Mouse (Mus musculus) CH12.LX (cell line): ENCODE data around the gene Smg6.

Source experiments
- CTCF ChIP-seq, 2 experiments: IDR thresholded peaks in 1 of 2; conservative IDR thresholded peaks in 1 of 2; 2 replicates each; pipeline ENCODE4 v1.5.1; 2011 to 2012; ENCODE audit warnings: low read depth in 2 of 2, low read length in 2 of 2, improper control_type of control experiment in 1 of 2, inconsistent platforms in 1 of 2, mild to moderate bottlenecking in 1 of 2, moderate library complexity in 1 of 2
- EP300 ChIP-seq: IDR thresholded peaks from 2 replicates; pipeline ENCODE4 v1.6.1; 2011; ENCODE audit warnings: low read length, improper control_type of control experiment
- MAX ChIP-seq: IDR thresholded peaks from 2 replicates; pipeline ENCODE4 v1.6.1; 2011; ENCODE audit warnings: low read length, improper control_type of control experiment
- POLR2A ChIP-seq: IDR thresholded peaks from 2 replicates; pipeline ENCODE4 v1.6.1; 2011; ENCODE audit warnings: low read depth, mild to moderate bottlenecking, improper control_type of control experiment, low read length
- RCOR1 ChIP-seq: conservative IDR thresholded peaks from 2 replicates; pipeline ENCODE4 v1.6.1; 2012; ENCODE audit warnings: low read depth, mild to moderate bottlenecking, inconsistent platforms, low read length, improper control_type of control experiment
- SMC3 ChIP-seq: IDR thresholded peaks from 2 replicates; pipeline ENCODE4 v1.6.1; 2011; ENCODE audit warnings: low read depth, low read length, improper control_type of control experiment
- UBTF ChIP-seq: IDR thresholded peaks from 2 replicates; pipeline ENCODE4 v1.6.1; 2012; ENCODE audit warnings: low read depth, mild to moderate bottlenecking, inconsistent platforms, low read length, improper control_type of control experiment, moderate library complexity
- USF1 ChIP-seq: IDR thresholded peaks from 2 replicates; pipeline ENCODE4 v1.6.1; 2014; ENCODE audit warnings: low read depth, mild to moderate bottlenecking, inconsistent platforms, low read length, improper control_type of control experiment
- USF2 ChIP-seq: conservative IDR thresholded peaks from 2 replicates; pipeline ENCODE4 v1.6.1; 2011; ENCODE audit warnings: low read depth, low read length, improper control_type of control experiment

DNA sequence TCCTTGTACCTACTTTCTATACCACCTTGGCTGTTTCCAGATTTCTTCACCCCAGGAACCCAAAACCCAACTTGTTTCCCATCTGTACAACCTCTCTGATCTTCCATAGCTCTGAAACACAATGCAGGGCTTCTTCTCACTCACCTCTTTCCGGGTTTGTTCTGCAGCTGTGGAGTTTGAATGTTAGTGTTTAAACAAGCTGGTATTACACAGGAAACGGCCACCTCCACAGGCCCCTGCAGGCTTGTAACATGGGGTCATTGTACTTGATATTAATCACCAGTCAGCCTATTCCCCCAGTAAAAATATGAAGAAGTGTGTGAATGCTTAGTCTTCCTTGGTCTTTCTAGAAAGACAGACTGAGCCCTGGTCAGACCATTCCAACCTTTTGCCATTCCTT is 123.5 kb downstream of the Smg6 start:
- TF ChIP-seq RCOR1 (no peak), SMC3 (no peak), CTCF (conservative IDR thresholded peaks at IDR 0.05 in 1 of 2, IDR thresholded peaks at IDR 0.05 in 1 of 2; ENCODE audit: low read depth in 2 of 2, low read length in 2 of 2) (no peak), POLR2A (no peak), USF2 (no peak), MAX (no peak), UBTF (no peak), USF1 (no peak), EP300 (no peak)
